Mouse (Mus musculus): ENCODE results near the gene 4930451I11Rik. TPM values are rescaled to one million over a fixed set of nuclear protein-coding genes. Genes with fewer than 3 reads are reported as not detected.

The 4930451I11Rik gene
- not detected in 2 replicates for polyA plus RNA-seq (2014; fragmentation: Nextera tagmentation; extraction: Ambion mirVana)

- Histone ChIP-seq H3K9ac (replicated peaks; ENCODE audit: low read length) (no peak within 1 kb of the TSS), H3K27ac (replicated peaks; ENCODE audit: low read depth, low read length) (no peak within 1 kb of the TSS), H3K4me3 (ENCODE audit: low read depth, low read length) (0 out of 2 replicates have a peak within 1 kb of the TSS, but pooled peaks have one; percentile 9), H3K36me3 (replicated peaks; ENCODE audit: control insufficient read depth, insufficient read depth, low read depth, low read length) (no peaks in the 10 kb centered on the region), H3K4me1 (ENCODE audit: control insufficient read depth, insufficient read depth, low read length) (no peaks in the 10 kb centered on the region), H3K27me3 (ENCODE audit: control insufficient read depth, insufficient read depth, low read length) (no peaks in the 10 kb centered on the region), H3K4me2 (ENCODE audit: low read depth, low read length) (peak within 1 kb of the TSS; percentile 31), H3K9me3 (replicated peaks; ENCODE audit: control insufficient read depth, low read length) (no peaks in the 10 kb centered on the region)
- DNase-seq (ENCODE audit: low spot score) (no peak), ATAC-seq (replicated peaks; ENCODE audit: insufficient number of reproducible peaks, low FRiP score, low TSS enrichment, low read depth) (no peak)
- WGBS: 64% methylated on average over 5 of the region's 5 CpGs
Measured at GRCm38 (mm10) chr7:126831539-126831938, at the start of gene 4930451I11Rik. 4930451I11Rik (minus strand) TSS chr7:126831639.

- H3K4me1 ChIP-seq (ENCODE audit: control insufficient read depth, insufficient read depth, low read length): 0 out of 2 replicates have a peak, but pooled peaks cover 3% of the 10 kb centered on the region
- H3K9me3 ChIP-seq (replicated peaks; ENCODE audit: control insufficient read depth, low read length): no peaks in the 10 kb centered on the region
- no peaks in the 10 kb centered on the region for H3K27me3 ChIP-seq (ENCODE audit: control insufficient read depth, insufficient read depth, low read length)
- H3K4me2 ChIP-seq (ENCODE audit: low read depth, low read length): no peak overlapping the region
- peaks cover 3% of the 10 kb centered on the region for H3K36me3 ChIP-seq (replicated peaks; ENCODE audit: control insufficient read depth, insufficient read depth, low read depth, low read length)
- 81% methylated on average over 6 of the region's 6 CpGs for WGBS
- no peak overlapping the region for H3K4me3 ChIP-seq (ENCODE audit: low read depth, low read length)
- no peak overlapping the region for H3K9ac ChIP-seq (replicated peaks; ENCODE audit: low read length)
- no peak overlapping the region for H3K27ac ChIP-seq (replicated peaks; ENCODE audit: low read depth, low read length)
- DNase-seq (ENCODE audit: low spot score): no peak
- ATAC-seq (replicated peaks; ENCODE audit: insufficient number of reproducible peaks, low FRiP score, low TSS enrichment, low read depth): no peak
Measured at GRCm38 (mm10) chr7:126881040-126881439, 49.6 kb upstream of the 4930451I11Rik start.

GRCm38 (mm10) chr7:126877239-126877638 is 45.8 kb upstream of the 4930451I11Rik start:
- H3K4me2 ChIP-seq (ENCODE audit: low read depth, low read length): no peak overlapping the region
- no peaks in the 10 kb centered on the region for H3K4me1 ChIP-seq (ENCODE audit: control insufficient read depth, insufficient read depth, low read length)
- DNase-seq (ENCODE audit: low spot score) (no peak), ATAC-seq (replicated peaks; ENCODE audit: insufficient number of reproducible peaks, low FRiP score, low TSS enrichment, low read depth) (no peak)
- H3K9ac ChIP-seq (replicated peaks; ENCODE audit: low read length): no peak overlapping the region
- H3K36me3 ChIP-seq (replicated peaks; ENCODE audit: control insufficient read depth, insufficient read depth, low read depth, low read length): peaks cover 19% of the 10 kb centered on the region
- H3K4me3 ChIP-seq (ENCODE audit: low read depth, low read length): no peak overlapping the region
- H3K9me3 ChIP-seq (replicated peaks; ENCODE audit: control insufficient read depth, low read length): no peaks in the 10 kb centered on the region
- 100% methylated on average over 1 of the region's 1 CpGs for WGBS
- no peaks in the 10 kb centered on the region for H3K27me3 ChIP-seq (ENCODE audit: control insufficient read depth, insufficient read depth, low read length)
- H3K27ac ChIP-seq (replicated peaks; ENCODE audit: low read depth, low read length): no peak overlapping the region

- H3K9me3 ChIP-seq (replicated peaks; ENCODE audit: control insufficient read depth, low read length): no peaks in the 10 kb centered on the region
- H3K9ac ChIP-seq (replicated peaks; ENCODE audit: low read length): no peak overlapping the region
- no peaks in the 10 kb centered on the region for H3K4me1 ChIP-seq (ENCODE audit: control insufficient read depth, insufficient read depth, low read length)
- no peak overlapping the region for H3K27ac ChIP-seq (replicated peaks; ENCODE audit: low read depth, low read length)
- no peak; the same call in 1 of the 2 replicates for ATAC-seq (replicated peaks; ENCODE audit: insufficient number of reproducible peaks, low FRiP score, low TSS enrichment, low read depth)
- no peak overlapping the region for H3K4me3 ChIP-seq (ENCODE audit: low read depth, low read length)
- no peaks in the 10 kb centered on the region for H3K27me3 ChIP-seq (ENCODE audit: control insufficient read depth, insufficient read depth, low read length)
- WGBS: 85% methylated on average over 2 of the region's 2 CpGs
- no peak for DNase-seq (ENCODE audit: low spot score)
- H3K36me3 ChIP-seq (replicated peaks; ENCODE audit: control insufficient read depth, insufficient read depth, low read depth, low read length): peaks cover 54% of the 10 kb centered on the region
- no peak overlapping the region for H3K4me2 ChIP-seq (ENCODE audit: low read depth, low read length)
Measured at GRCm38 (mm10) chr7:126870520-126870891, 39.1 kb upstream of the 4930451I11Rik start.

GRCm38 (mm10) chr7:126869780-126870519 is 38.5 kb upstream of the 4930451I11Rik start:
- Histone ChIP-seq H3K4me2 (ENCODE audit: low read depth, low read length) (no peak overlapping the region), H3K36me3 (replicated peaks; ENCODE audit: control insufficient read depth, insufficient read depth, low read depth, low read length) (peaks cover 54% of the 10 kb centered on the region), H3K27ac (replicated peaks; ENCODE audit: low read depth, low read length) (no peak overlapping the region), H3K9ac (replicated peaks; ENCODE audit: low read length) (no peak overlapping the region), H3K9me3 (replicated peaks; ENCODE audit: control insufficient read depth, low read length) (no peaks in the 10 kb centered on the region), H3K4me3 (ENCODE audit: low read depth, low read length) (no peak overlapping the region), H3K4me1 (ENCODE audit: control insufficient read depth, insufficient read depth, low read length) (no peaks in the 10 kb centered on the region), H3K27me3 (ENCODE audit: control insufficient read depth, insufficient read depth, low read length) (no peaks in the 10 kb centered on the region)
- WGBS: 95% methylated on average over 23 of the region's 23 CpGs
- DNase-seq (ENCODE audit: low spot score) (no peak), ATAC-seq (replicated peaks; ENCODE audit: insufficient number of reproducible peaks, low FRiP score, low TSS enrichment, low read depth) (no peak)

- no peak overlapping the region for H3K9ac ChIP-seq (replicated peaks; ENCODE audit: low read length)
- no peaks in the 10 kb centered on the region for H3K27me3 ChIP-seq (ENCODE audit: control insufficient read depth, insufficient read depth, low read length)
- no peak overlapping the region for H3K27ac ChIP-seq (replicated peaks; ENCODE audit: low read depth, low read length)
- 88% methylated on average over 12 of the region's 12 CpGs for WGBS
- peaks cover 44% of the 10 kb centered on the region for H3K36me3 ChIP-seq (replicated peaks; ENCODE audit: control insufficient read depth, insufficient read depth, low read depth, low read length)
- DNase-seq (ENCODE audit: low spot score): no peak
- peaks cover 6% of the 10 kb centered on the region for H3K4me1 ChIP-seq (ENCODE audit: control insufficient read depth, insufficient read depth, low read length)
- no peak overlapping the region for H3K4me2 ChIP-seq (ENCODE audit: low read depth, low read length)
- no peak for ATAC-seq (replicated peaks; ENCODE audit: insufficient number of reproducible peaks, low FRiP score, low TSS enrichment, low read depth)
- no peak overlapping the region for H3K4me3 ChIP-seq (ENCODE audit: low read depth, low read length)
- no peaks in the 10 kb centered on the region for H3K9me3 ChIP-seq (replicated peaks; ENCODE audit: control insufficient read depth, low read length)
Measured at GRCm38 (mm10) chr7:126868003-126868402, 36.6 kb upstream of the 4930451I11Rik start.

GRCm38 (mm10) chr7:126867534-126867933 is 36.1 kb upstream of the 4930451I11Rik start:
- H3K4me1 ChIP-seq (ENCODE audit: control insufficient read depth, insufficient read depth, low read length): peaks cover 6% of the 10 kb centered on the region
- 94% methylated on average over 2 of the region's 2 CpGs for WGBS
- H3K9ac ChIP-seq (replicated peaks; ENCODE audit: low read length): no peak overlapping the region
- H3K36me3 ChIP-seq (replicated peaks; ENCODE audit: control insufficient read depth, insufficient read depth, low read depth, low read length): peaks cover 39% of the 10 kb centered on the region
- H3K4me2 ChIP-seq (ENCODE audit: low read depth, low read length): no peak overlapping the region
- H3K4me3 ChIP-seq (ENCODE audit: low read depth, low read length): no peak overlapping the region
- no peak overlapping the region for H3K27ac ChIP-seq (replicated peaks; ENCODE audit: low read depth, low read length)
- H3K27me3 ChIP-seq (ENCODE audit: control insufficient read depth, insufficient read depth, low read length): no peaks in the 10 kb centered on the region
- ATAC-seq (replicated peaks; ENCODE audit: insufficient number of reproducible peaks, low FRiP score, low TSS enrichment, low read depth) (no peak), DNase-seq (ENCODE audit: low spot score) (no peak)
- no peaks in the 10 kb centered on the region for H3K9me3 ChIP-seq (replicated peaks; ENCODE audit: control insufficient read depth, low read length)

GRCm38 (mm10) chr7:126863791-126864190 is 32.4 kb upstream of the 4930451I11Rik start:
- DNase-seq (ENCODE audit: low spot score): no peak

More at GRCm38 (mm10) chr7:126863791-126864190, 32.4 kb upstream of the 4930451I11Rik start:
- ATAC-seq (replicated peaks; ENCODE audit: insufficient number of reproducible peaks, low FRiP score, low TSS enrichment, low read depth): no peak
- Histone ChIP-seq H3K4me3 (ENCODE audit: low read depth, low read length) (peak overlapping the region; percentile 46), H3K4me1 (ENCODE audit: control insufficient read depth, insufficient read depth, low read length) (peaks cover 6% of the 10 kb centered on the region), H3K9ac (replicated peaks; ENCODE audit: low read length) (peak overlapping the region; percentile 75), H3K9me3 (replicated peaks; ENCODE audit: control insufficient read depth, low read length) (no peaks in the 10 kb centered on the region), H3K27me3 (ENCODE audit: control insufficient read depth, insufficient read depth, low read length) (no peaks in the 10 kb centered on the region), H3K36me3 (replicated peaks; ENCODE audit: control insufficient read depth, insufficient read depth, low read depth, low read length) (peaks cover 13% of the 10 kb centered on the region), H3K4me2 (ENCODE audit: low read depth, low read length) (peak overlapping the region; percentile 75), H3K27ac (replicated peaks; ENCODE audit: low read depth, low read length) (no peak overlapping the region)
- 72% methylated on average over 6 of the region's 6 CpGs for WGBS
